Mouse (Mus musculus) frontal cortex, adult (tissue): ENCODE results near the gene Fkbpl.
A peak's percentile ranks its signal among the peaks of the same experiment; 100 is the strongest.

ENCODE experiments used
- ATAC-seq: cut with Nextera tagmentation; 2 replicates; pipeline ENCODE4 v1.9.2; 2017; ENCODE audit warnings: mild to moderate bottlenecking, moderate library complexity, mixed read lengths; ENCODE audit not compliant: low TSS enrichment

The Fkbpl gene

GRCm38 (mm10) chr17:34627093-34627942 is 17.2 kb upstream of the Fkbpl start:
- ATAC-seq: peak; percentile 38

- no peak for ATAC-seq
These were observed 16.5 kb upstream of the Fkbpl start, which contains the start of gene Ppt2 for GRCm38 (mm10) chr17:34627943-34628643. TSS of gene Ppt2 (minus strand) at chr17:34628510.

GRCm38 (mm10) chr17:34628644-34628967 is 16.0 kb upstream of the Fkbpl start:
- no peak for ATAC-seq

GRCm38 (mm10) chr17:34629221-34629751 is 15.3 kb upstream of the Fkbpl start, which contains the start of gene Prrt1:
TSS of gene Prrt1 (plus strand) at chr17:34629533.
- ATAC-seq: peak; percentile 29

- ATAC-seq: no peak
These were observed 14.6 kb upstream of the Fkbpl start for GRCm38 (mm10) chr17:34629796-34630603.

- no peak for ATAC-seq
These were observed 13.7 kb upstream of the Fkbpl start for GRCm38 (mm10) chr17:34630761-34631301.

GRCm38 (mm10) chr17:34631647-34632046 is 12.9 kb upstream of the Fkbpl start:
- no peak for ATAC-seq

- peak; percentile 74 for ATAC-seq
These were observed 12.3 kb upstream of the Fkbpl start for GRCm38 (mm10) chr17:34632261-34632691.

GRCm38 (mm10) chr17:34635671-34636070 is 8.9 kb upstream of the Fkbpl start:
- ATAC-seq: no peak

- ATAC-seq: no peak
These were observed 7.1 kb upstream of the Fkbpl start for GRCm38 (mm10) chr17:34637459-34637858.

- ATAC-seq: no peak
These were observed 4.9 kb upstream of the Fkbpl start for GRCm38 (mm10) chr17:34639461-34640255.

GRCm38 (mm10) chr17:34640778-34641601 is 3.6 kb upstream of the Fkbpl start:
- peak; percentile 43 for ATAC-seq

GRCm38 (mm10) chr17:34641945-34642344 is 2.6 kb upstream of the Fkbpl start:
- no peak for ATAC-seq

GRCm38 (mm10) chr17:34643379-34643778 is 1.2 kb upstream of the Fkbpl start:
- no peak for ATAC-seq

- peak; percentile 39; the same call in 1 of the 2 replicates for ATAC-seq
These were observed 620 bp upstream of the Fkbpl start for GRCm38 (mm10) chr17:34643944-34644343.

- ATAC-seq: no peak
These were observed 779 bp downstream of the Fkbpl start for GRCm38 (mm10) chr17:34645256-34645829.

- ATAC-seq: no peak
These were observed 1.4 kb downstream of the Fkbpl start for GRCm38 (mm10) chr17:34645831-34646511.

- peak; percentile 83 for ATAC-seq
These were observed 2.6 kb downstream of the Fkbpl start, which contains the start of gene Atf6b for GRCm38 (mm10) chr17:34646906-34647787. TSS of gene Atf6b (plus strand) at chr17:34647146.
